Mouse (Mus musculus) liver, adult 2 months (tissue): ENCODE results near the gene Plaur.

Source experiments
- CTCF ChIP-seq: fragments of 200-500 bp; IDR thresholded peaks from 2 replicates; pipeline ENCODE4 v1.5.1; 2011; ENCODE audit warnings: low read depth, low read length, control low read depth
- POLR2A ChIP-seq: fragments of 200-500 bp; IDR thresholded peaks from 2 replicates; pipeline ENCODE4 v1.6.1; 2011; ENCODE audit warnings: low read length, control low read depth; ENCODE audit not compliant: insufficient read depth; ENCODE audit errors: extremely low read depth

DNA sequence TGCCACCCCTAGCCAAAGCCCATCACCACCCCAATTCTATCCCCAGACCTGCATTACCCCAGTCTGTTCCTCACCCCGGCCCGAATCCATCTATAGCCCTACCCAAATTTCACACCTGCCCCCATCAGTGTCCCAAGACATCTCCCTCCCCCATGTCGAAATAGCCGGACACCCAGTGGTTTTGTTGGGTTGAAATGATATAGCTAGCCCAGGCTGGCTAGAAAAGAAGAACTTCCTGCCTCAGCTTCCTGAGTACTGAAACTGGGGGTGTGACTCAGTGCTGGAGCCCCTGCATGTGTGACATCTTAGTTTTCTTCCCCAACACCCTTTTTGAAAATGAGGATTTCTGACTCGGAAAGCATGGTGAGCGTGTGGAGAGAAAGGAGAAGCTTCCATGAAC lies 4.6 kb downstream of the Plaur start:
- no peak for TF ChIP-seq CTCF
- no peak for TF ChIP-seq POLR2A
